In the genomic region with DNA sequence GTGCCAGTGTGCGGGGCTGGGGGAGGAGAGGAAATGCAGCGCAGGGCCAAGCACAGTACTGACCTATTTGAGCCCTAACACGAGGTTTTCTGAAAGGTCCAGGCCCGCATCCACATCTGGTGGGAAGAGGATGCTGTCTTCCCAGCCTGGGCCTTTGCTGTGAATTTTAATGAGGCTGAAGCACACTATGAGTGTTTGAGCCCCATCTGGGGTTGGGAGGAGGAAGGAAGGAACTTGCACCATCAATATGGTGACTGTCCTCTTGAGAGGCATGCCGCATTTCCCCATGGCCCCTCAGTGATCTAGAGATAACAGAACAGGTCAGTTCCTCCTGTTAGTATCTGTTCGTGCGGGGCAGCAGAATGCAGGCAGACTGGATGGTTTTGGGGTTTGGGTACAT, we compare ENCODE assay signal across 22 mouse cellular contexts. TPM values are rescaled to one million over a fixed set of nuclear protein-coding genes. Genes with fewer than 3 reads are reported as not detected.
DNase-seq lines count a peak whose midpoint lies in the region; ATAC-seq and TF ChIP-seq lines count a peak whose summit lies in the region.
"Had no signal": no experiment of that assay in that cellular context is flagged by ENCODE, and none has a peak within 500 bp of the region (broad histone marks: within the 10 kb centered on the region; RNA-seq: fewer than 3 reads in every experiment).

No protein-coding gene starts in this region.

- no peak for DNase-seq in gastrocnemius, adult 2 months
- DNase-seq in gastrocnemius, postnatal 10 days, result no peak
- DNase-seq in liver, result peak; percentile 30
- no peak for DNase-seq in kidney, adult 8-10 months
- DNase-seq in cerebellum, postnatal 36 days, result no peak
- no peak for DNase-seq in heart, adult 18-20 months
- no peak for DNase-seq in urinary bladder, postnatal 25 days (ENCODE audit: low spot score)
- DNase-seq: adrenal gland, postnatal 36 days; cerebellum, adult 9-10 months; heart, postnatal 14 days; layer of hippocampus, postnatal 36 days; right cerebral cortex, postnatal 4 days had no signal

- H3K4me3 ChIP-seq in gastrocnemius, adult 2 months, result no peak overlapping the region
- H3K4me3 ChIP-seq: embryonic facial prominence, embryonic 13.5 days; forebrain, embryonic 15.5 days; heart, embryonic 12.5 days; hindbrain, embryonic 15.5 days; intestine, embryonic 15.5 days; layer of hippocampus, adult 2 months; limb, embryonic 15.5 days had no signal

- ATAC-seq in megakaryocyte, adult 5-6 weeks (ENCODE audit: poor library complexity, severe bottlenecking), result peak; percentile 97
- ATAC-seq: forebrain, embryonic 15.5 days; midbrain, embryonic 16.5 days had no signal

- H3K27ac ChIP-seq in gastrocnemius, adult 2 months, result peak overlapping the region; percentile 49; the same call in 1 of the 2 replicates
- H3K27ac ChIP-seq: embryonic facial prominence, embryonic 13.5 days; forebrain, embryonic 15.5 days; hindbrain, embryonic 15.5 days; intestine, embryonic 15.5 days; layer of hippocampus, adult 2 months; limb, embryonic 15.5 days; stomach, postnatal 0 days had no signal

- TF ChIP-seq CTCF in gastrocnemius, adult 2 months (IDR thresholded peaks at IDR 0.05), result no peak

- intact Hi-C loops in gastrocnemius, adult 2 months (cut with DNase I), result no loop called here

RNA-seq across cellular contexts. Expression of gene Dapk2, which starts 44.4 kb away (rescaled TPM):
- 10 to 100 TPM; 24.2 to 38.4 TPM for total RNA-seq in gastrocnemius, adult 2 months (2021)
- 10 to 100 TPM; 15.5 to 19.1 TPM for total RNA-seq in gastrocnemius, postnatal 10 days (2021)
- 1.6 and 4.4 TPM in 2 replicates for total RNA-seq in megakaryocyte, adult 5-6 weeks (2015)
- total RNA-seq in megakaryocyte, adult 5-6 weeks (2017), result 2.6 and 4.0 TPM in 2 replicates
- total RNA-seq in heart, adult 18-20 months (2021), result 1 to 10 TPM; 4.0 to 4.9 TPM
